Mouse (Mus musculus): ENCODE results near the gene Fbxo22.

DNA sequence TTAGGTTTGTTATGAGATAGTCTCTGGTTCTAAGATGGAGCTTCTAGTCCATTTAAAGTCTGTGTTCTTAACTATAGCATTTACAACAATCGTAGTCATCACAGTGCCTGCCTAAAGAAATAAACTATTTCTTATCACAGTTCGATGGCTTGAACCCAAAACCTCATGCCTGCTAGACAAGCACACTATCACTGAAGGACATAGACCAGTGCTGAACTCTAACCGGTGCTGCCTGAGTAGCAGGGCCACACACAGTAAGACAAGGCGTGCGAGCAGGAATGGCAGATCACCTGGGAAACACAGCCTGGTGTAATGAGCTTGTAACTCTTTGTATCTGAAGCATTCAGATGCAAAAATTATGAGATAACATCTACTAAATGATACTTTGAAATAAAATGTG, 32.1 kb downstream of the Fbxo22 start:
- TF ChIP-seq EP300 (IDR thresholded peaks at IDR 0.05), result no peak
- no peak for TF ChIP-seq CTCF (IDR thresholded peaks at IDR 0.05)
